Mouse (Mus musculus) forebrain, postnatal 0 days (tissue): Measurements from ENCODE around the gene Btbd35f24. TPM values are rescaled to one million over a fixed set of nuclear protein-coding genes. Genes with fewer than 3 reads are reported as not detected.
"Not testable (repeated sequence)": the region's sequence is repeated elsewhere in the genome, so short reads cannot be mapped to it uniquely, and the experiment has no call there.

Experiments
- ATAC-seq: fragments of 200-750 bp; cut with Nextera tagmentation; 2 replicates; pipeline ENCODE4 v1.8.0; 2017; ENCODE audit warnings: mild to moderate bottlenecking, moderate library complexity
- DNase-seq: peaks from one replicate; pipeline ENCODE4 v3.0.0-alpha.2; 2015
- H3K27ac ChIP-seq: fragments of 300-500 bp; sonication (generic); 2 replicates; pipeline ENCODE4 v1.5.1; 2014; ENCODE audit warnings: low read depth, mild to moderate bottlenecking, antibody characterized with exemption, low read length, moderate library complexity, mixed read lengths
- H3K27me3 ChIP-seq: fragments of 300-500 bp; sonication (generic); 2 replicates; pipeline ENCODE4 v1.6.1; 2014; ENCODE audit warnings: mild to moderate bottlenecking, low read length, mixed read lengths; ENCODE audit not compliant: insufficient read depth
- H3K36me3 ChIP-seq: fragments of 300-500 bp; sonication (generic); 2 replicates; pipeline ENCODE4 v1.6.1; 2014; ENCODE audit warnings: mild to moderate bottlenecking, moderate library complexity; ENCODE audit not compliant: insufficient read depth
- H3K4me1 ChIP-seq: fragments of 300-500 bp; sonication (generic); 2 replicates; pipeline ENCODE4 v1.6.1; 2014; ENCODE audit warnings: antibody characterized with exemption; ENCODE audit not compliant: insufficient read depth
- H3K4me2 ChIP-seq: fragments of 300-500 bp; sonication (generic); 2 replicates; pipeline ENCODE4 v1.6.1; 2014; ENCODE audit warnings: low read depth, mild to moderate bottlenecking, moderate library complexity
- H3K4me3 ChIP-seq: fragments of 300-500 bp; sonication (generic); 2 replicates; pipeline ENCODE4 v1.5.1; 2014; ENCODE audit warnings: low read depth, low read length, mixed read lengths
- H3K9ac ChIP-seq: fragments of 300-500 bp; sonication (generic); 2 replicates; pipeline ENCODE4 v1.6.1; 2014; ENCODE audit warnings: mild to moderate bottlenecking
- H3K9me3 ChIP-seq: fragments of 300-500 bp; sonication (generic); 2 replicates; pipeline ENCODE4 v1.6.1; 2016; ENCODE audit warnings: low read length
- WGBS: fragments of 180-500 bp; shearing (Covaris S2); extraction: QIAGEN DNeasy Blood & Tissue Kit; methylation state at CpG from one replicate; pipeline ENCODE4 v1.1.7; 2014; 5-methylcytosine and 5-hydroxymethylcytosine counted together
- polyA plus RNA-seq: library from polyadenylated mRNA; unstranded; fragments of >200 nt; fragmentation: Nextera tagmentation; extraction: Ambion mirVana; gene quantifications from 2 replicates; pipeline ENCODE4 v1.2.1, GENCODE M21; 2015
- total RNA-seq: library from RNA; depleted of rRNA; stranded (reverse); fragments of >200 nt; gene quantifications from 2 replicates; pipeline ENCODE4 v1.2.3, GENCODE M21; 2014; rRNA removed

Gene Btbd35f24
- total RNA-seq (not detected in 2 replicates), polyA plus RNA-seq (not detected in 2 replicates)

DNA sequence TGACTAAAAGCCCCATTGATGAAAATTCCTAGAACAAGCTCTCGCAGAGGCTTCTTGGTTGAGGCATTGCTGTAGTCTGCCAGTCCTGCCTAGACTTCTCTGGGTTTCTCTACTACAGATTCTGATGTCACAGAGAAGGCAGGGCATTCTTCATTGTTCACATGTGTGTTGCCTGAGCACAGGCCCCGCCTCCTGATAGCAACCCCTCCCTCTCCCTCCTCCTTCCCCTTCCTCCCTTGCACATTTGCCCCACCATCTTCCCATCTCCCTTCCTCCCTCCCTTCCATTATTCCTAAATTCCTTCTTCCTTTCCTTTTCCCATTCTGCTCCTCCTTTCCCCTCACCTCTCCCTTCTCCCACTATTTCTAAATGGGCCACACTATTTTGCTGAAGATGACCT is at the start of gene Btbd35f24:
Gene Btbd35f24 (minus strand): TSS at position 101 of the 400 bp plus-strand sequence.
- H3K4me3 ChIP-seq, H3K27ac ChIP-seq, H3K27me3 ChIP-seq, H3K9me3 ChIP-seq, DNase-seq, ATAC-seq, H3K36me3 ChIP-seq, H3K4me2 ChIP-seq, H3K9ac ChIP-seq, H3K4me1 ChIP-seq: not testable (repeated sequence)
- 100% methylated on average over 1 of the region's 2 CpGs for WGBS

Other genes starting within 250 kb of the Btbd35f24 start
- gene Btbd35f23, start 119.0 kb downstream of the Btbd35f24 start, total RNA-seq = not detected in 2 replicates
- gene Btbd35f23, start 119.0 kb downstream of the Btbd35f24 start, polyA plus RNA-seq = not detected in 2 replicates
- not detected in 2 replicates for gene Btbd35f11, start 247.9 kb upstream of the Btbd35f24 start, total RNA-seq
- gene Btbd35f11, start 247.9 kb upstream of the Btbd35f24 start, polyA plus RNA-seq = not detected in 2 replicates